Mouse (Mus musculus) kidney, adult 9 months (tissue): ENCODE data around the gene Ifitm2.
A peak's percentile ranks its signal among the peaks of the same experiment; 100 is the strongest.
"Not testable (repeated sequence)": the region's sequence is repeated elsewhere in the genome, so short reads cannot be mapped to it uniquely, and the experiment has no call there.

ENCODE experiments used
- DNase-seq: peaks from one replicate; pipeline ENCODE4 v3.0.0; 2022

The Ifitm2 gene

DNA sequence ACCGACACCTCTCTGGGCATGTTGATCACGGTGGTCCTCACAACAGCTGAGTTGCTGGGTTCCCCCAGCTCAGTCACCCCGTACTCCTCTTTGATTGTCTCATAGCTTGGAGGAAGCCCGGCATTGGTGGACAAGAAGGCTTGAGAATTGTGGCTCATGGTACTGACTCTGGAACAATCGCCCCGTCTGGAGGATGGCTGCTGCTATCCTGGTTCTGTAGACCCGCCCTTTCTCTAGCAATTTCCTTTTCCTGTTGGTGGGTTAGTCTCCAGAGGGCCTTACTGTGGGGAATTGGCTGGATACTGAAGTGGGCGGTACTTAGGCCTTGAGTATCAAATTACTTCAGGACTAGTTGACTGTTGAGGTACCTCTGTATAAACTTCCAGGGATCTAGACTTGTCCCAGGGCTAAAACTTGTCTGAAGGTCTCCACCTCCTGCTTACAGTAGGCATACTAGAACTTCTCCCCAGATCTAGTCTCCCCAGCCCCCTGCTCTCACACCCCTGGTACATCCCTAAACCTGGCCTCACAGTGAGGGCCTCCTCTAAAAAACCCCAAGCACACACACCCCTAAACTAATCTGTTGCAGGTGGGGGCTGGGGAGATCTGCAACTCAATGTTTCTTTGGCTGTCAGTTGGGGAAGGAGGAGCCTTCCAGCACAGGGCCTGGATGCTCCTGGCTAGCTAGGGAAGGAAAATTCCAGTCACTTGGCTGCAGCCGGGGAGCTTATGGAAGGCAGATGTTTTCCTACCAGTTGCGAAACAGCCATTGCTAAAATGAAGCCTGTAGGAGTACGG lies at the start of gene Ifitm2, which contains the start of gene Gm45717:
Gene Ifitm2, minus strand, starts transcription at position 230 of the 798 bp plus-strand sequence.
Gene Gm45717, minus strand, starts transcription at position 180 of the 798 bp plus-strand sequence.
- peak; percentile 94 for DNase-seq

GRCm38 (mm10) chr7:141003248-141004010 lies 47.6 kb upstream of the Ifitm2 start:
- no peak for DNase-seq

- no peak for DNase-seq
Measured at GRCm38 (mm10) chr7:141000881-141001708, 45.3 kb upstream of the Ifitm2 start.

DNA sequence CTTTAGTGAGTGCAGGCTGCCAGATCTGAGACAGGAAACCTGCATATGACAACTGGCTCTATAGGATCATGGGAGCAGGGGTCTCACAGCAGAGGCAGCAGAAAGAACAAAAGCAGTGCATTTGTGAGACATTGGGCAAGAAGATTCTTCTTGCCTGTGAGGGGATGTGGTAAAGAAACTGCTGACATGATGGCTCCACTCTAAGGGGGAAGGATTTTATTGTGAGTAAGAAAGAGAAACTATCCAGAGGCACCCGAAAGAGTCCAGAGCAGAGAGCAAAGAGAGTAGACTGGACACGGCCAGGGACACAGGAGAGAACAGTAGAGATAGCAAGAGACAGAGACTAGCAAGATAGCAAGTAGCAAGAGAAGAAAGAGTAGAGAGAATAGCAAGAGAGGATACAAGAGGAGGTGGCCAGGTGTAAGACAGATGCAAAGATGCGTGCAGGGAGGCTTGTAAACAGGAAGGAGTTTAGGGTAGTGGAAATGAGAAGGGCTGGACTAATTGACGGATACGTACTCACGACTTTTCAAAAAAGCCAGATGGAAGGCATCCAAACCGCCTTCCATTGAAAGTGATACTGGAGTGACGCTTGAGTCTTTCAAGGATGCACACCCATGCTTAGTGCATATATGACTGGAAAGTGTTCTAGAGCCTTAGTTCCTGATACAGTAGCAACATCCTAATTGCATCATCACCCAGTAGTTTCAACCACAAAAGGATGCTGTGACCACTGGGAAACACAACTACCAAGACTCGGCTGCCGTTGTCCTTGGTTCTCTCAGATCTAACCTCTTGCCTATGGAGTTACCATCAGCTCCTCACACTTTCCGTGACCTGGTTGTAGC lies 43.3 kb upstream of the Ifitm2 start:
- no peak for DNase-seq

DNA sequence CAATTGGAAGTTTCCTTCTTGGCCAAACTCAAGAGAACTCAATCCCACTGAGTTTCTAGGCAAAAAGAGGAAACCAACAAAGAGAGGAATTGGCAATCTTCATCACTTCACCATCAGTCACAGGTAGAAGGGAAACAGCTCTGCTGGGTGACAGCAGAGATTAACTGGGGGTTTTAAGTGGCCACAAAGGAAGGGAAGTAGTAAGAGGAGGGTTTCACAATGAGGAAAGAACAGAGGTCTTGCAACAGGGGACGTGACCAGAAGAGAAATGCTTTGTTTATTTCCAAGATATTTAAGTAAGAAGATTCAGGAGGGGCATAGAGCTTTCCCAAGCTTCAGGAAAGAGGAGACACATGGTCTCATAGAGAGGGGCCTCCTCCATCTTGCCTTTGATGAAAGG lies 42.0 kb upstream of the Ifitm2 start:
- DNase-seq, result no peak

GRCm38 (mm10) chr7:140991117-140991689 lies 35.4 kb upstream of the Ifitm2 start:
- DNase-seq, result no peak

DNA sequence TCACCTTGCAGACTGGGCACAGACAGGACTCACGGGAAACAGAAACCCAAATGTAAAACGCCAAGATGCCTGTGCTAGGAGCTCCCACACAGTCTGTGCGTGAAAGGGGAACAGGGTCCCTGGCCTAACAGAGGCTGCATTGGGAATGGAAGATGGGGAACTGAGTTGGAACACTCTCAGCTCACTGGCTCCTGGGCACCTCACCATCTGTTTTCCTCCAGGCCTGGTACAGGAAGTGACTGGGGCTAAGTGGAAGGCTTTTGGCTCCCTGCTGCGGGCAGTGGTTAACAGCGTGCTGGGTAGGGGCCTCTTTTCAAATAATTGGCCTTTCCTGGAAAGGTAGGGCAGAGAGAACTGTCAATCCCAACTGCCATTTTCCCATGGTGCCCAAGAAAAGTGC lies 34.8 kb upstream of the Ifitm2 start:
- DNase-seq, result no peak

DNA sequence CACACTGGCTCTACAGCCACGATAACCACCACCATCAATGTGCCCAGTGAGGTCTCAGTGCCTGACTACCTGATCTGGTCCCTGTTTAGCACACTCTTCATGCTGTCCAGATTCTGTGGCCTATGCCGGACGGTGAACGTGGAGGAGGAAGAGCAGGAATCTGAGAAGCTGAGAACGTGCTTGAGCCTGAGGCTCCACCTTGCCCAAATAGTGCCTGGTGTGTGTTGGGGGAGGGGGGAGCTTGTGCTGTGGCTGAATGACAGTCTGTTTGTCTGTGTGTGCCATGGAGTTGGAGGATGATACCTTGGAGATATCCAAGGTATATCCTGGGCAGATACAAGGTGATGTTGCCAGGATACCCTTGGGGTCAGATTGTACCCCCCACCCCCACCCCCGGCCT lies 34.4 kb upstream of the Ifitm2 start:
- DNase-seq, result no peak

- no peak for DNase-seq
Measured at GRCm38 (mm10) chr7:140989022-140989421, 33.2 kb upstream of the Ifitm2 start.

GRCm38 (mm10) chr7:140987182-140988138 lies 31.7 kb upstream of the Ifitm2 start:
- DNase-seq, result no peak

GRCm38 (mm10) chr7:140982971-140983370 lies 27.2 kb upstream of the Ifitm2 start:
- DNase-seq, result no peak

DNA sequence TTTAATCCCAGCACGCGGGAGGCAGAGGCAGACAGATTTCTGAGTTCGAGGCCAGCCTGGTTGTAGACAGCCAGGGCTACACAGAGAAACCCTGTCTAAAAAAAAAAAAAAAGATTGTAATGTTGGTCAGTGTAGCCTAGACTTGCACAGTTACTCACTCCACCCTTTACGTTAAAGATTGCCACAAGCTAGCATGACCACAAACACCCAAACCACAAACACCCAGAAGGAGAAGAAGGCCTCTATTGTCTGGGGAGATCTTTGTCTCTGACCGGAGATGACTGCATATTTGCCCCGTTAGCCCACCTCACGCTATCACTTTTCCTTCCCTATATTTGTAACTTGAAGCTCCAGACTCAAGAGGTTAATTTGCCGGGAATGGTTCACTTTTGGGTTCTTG lies 25.9 kb upstream of the Ifitm2 start:
- DNase-seq, result no peak

- DNase-seq, result not testable (repeated sequence)
Measured at GRCm38 (mm10) chr7:140976720-140977119, 20.9 kb upstream of the Ifitm2 start.

GRCm38 (mm10) chr7:140975465-140975864 lies 19.7 kb upstream of the Ifitm2 start:
- DNase-seq, result no peak

- no peak for DNase-seq
Measured at GRCm38 (mm10) chr7:140974940-140975339, 19.2 kb upstream of the Ifitm2 start.

DNA sequence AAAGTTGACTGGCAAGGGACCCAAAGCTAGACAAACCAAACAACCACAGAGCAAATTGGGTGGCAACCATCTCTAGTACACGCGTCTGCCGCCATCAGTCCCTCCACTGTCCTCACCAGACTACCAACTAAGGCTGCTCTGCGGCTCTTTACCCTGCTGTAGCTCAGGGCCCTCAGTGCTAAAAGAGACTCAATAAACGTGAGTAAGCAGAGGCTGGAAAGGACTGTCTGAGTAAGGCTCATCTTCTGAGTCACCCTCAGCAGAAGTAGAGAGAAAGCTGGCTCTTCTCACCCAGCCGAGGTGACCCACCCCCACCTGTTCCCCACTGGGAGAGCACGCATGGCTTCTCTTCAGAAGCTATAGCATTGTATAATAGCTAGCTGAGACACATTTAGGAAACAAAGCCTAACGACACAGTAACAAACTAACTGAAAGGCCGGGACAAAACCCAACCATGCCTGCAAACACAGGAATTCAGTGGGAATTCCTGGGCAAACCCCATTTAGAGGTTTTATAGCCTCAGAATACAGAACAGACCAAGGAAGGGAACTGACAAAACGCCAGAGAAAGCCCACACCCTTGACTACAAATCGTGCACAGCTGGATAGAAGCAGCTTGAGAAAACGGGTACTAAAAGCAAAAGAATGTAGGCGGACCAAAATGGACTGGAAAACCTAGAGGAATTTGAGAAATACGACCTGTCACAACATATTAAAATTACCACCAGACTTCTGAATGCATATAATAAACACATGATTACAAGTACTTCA lies 17.8 kb upstream of the Ifitm2 start:
- no peak for DNase-seq

DNA sequence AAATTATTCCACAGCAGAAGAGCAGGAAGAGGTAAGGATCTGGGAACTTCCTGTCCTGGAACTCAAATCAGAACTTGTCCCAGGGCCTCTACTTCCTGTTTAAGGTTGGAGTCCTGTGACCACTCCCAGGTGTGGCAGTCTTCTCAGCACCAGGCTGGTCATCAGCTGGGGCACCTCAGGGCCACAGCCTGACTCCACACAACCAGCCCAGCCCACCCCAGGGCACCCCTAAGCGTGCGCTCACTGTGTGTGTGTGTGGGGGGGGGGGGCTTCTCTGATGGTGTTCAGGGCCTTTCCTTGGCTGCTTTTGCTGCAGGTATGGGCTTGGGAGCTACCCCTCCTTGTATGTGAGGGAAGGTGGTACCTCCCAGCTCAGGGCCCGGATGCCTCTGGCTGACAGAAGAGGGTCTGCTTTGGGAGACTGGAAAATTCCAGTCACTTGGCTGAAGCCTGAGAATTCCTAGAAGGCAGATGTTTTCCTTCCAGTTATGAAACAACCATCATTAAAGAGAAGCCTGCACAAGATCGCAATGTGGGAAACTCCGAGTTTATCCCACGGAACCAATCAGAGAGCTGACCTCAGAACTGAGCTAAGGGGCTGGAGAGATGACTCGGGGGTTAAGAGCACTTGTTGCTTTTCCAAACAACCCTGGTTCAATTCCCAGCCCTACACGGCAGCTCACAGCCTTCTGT lies 15.8 kb upstream of the Ifitm2 start:
- peak; percentile 57 for DNase-seq

DNA sequence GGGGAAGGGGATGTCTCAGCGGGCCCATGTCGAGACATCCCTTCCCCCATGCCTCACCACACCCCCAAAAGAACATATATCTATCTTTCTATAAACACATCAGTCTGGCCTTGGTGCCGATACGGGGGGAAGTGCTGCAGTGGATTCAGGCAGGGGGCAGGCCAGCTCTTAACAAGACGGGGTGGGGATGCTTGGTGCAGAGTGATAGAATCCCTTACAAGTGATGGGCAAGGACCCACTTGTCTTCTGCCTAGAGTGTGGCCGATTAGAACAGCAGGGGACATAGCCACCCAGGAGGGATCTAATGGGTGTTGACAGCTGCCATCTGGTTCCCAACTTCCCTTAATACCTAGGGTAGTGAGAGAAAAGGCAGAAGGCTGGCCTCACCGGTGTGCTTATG lies 15.1 kb upstream of the Ifitm2 start:
- no peak for DNase-seq

DNA sequence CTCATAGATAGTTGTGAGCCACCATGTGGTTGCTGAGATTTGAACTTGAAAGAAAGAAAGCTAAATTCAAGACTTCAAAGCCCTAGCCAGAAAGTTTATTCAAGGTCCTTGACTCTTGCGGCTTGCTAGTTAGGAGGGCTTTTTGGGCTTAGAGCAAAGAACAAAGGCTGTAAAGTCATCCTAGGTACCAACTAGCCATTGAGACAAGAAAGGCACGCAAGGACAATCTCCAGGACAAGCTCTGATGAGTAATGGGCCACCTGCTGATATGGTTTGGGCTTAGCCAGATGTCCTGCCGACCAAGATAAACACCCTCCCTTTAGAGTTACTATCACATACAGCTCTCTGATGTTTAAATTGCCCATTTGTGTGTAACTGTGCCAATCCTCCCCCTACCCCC lies 12.9 kb upstream of the Ifitm2 start:
- not testable (repeated sequence) for DNase-seq
